Mouse (Mus musculus): ENCODE data around the gene Rnf43. TPM values are rescaled to one million over a fixed set of nuclear protein-coding genes. Genes with fewer than 3 reads are reported as not detected.

Gene Rnf43
- polyA plus RNA-seq, 1 experiment from 2014 or later, result 4.2 TPM

DNA sequence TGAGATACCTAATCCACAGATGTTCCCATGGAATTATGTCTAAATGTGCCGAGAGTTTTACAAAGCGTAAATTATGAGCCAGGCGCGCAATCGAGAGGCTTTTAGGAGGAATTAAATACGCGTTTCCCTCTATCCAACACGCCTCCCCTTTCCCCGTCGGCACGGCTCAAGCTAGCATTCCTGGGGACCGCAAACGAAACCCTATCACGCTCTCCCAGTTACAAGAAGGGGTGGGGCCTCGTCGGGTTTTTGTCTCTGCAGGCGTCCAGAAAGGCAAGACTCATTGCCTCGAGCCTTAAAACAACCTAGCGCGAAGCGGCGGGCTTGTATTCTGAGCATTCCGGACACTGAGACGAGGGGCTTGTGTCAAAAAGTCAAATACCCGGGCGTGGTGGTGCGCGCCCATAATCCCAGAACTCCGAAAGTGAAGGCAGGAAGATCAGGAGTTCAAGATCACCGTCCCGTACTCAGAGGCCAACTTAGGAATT, 74.2 kb downstream of the Rnf43 start:
- Histone ChIP-seq H3K4me3 (peak overlapping the region; percentile 85), H3K27me3 (no peaks in the 10 kb centered on the region), H3K4me1 (peaks cover 19% of the 10 kb centered on the region), H3K36me3 (peaks cover 17% of the 10 kb centered on the region), H3K9ac (peak overlapping the region; percentile 74), H3K4me2 (replicated peaks) (peak overlapping the region; percentile 95), H3K27ac (peak overlapping the region; percentile 90), H3K9me3 (no peaks in the 10 kb centered on the region)
- ATAC-seq (ENCODE audit: low FRiP score, low read depth), result peak; percentile 86
- WGBS, result under 1% methylated on average over 31 of the region's 31 CpGs

GRCm38 (mm10) chr11:87737175-87737740, 74.7 kb downstream of the Rnf43 start, which contains the start of gene Supt4a:
Gene Supt4a, plus strand, starts transcription at chr11:87737552.
- Histone ChIP-seq H3K9me3 (no peaks in the 10 kb centered on the region), H3K4me2 (replicated peaks) (peak within 1 kb of the TSS; percentile 95), H3K27ac (peak within 1 kb of the TSS; percentile 90), H3K4me1 (peaks cover 19% of the 10 kb centered on the region), H3K36me3 (peaks cover 23% of the 10 kb centered on the region), H3K27me3 (no peaks in the 10 kb centered on the region), H3K4me3 (peak within 1 kb of the TSS; percentile 85), H3K9ac (peak within 1 kb of the TSS; percentile 88)
- ATAC-seq (ENCODE audit: low FRiP score, low read depth), result peak; percentile 93
- under 1% methylated on average over 46 of the region's 57 CpGs for WGBS

GRCm38 (mm10) chr11:87743691-87744090, 81.2 kb downstream of the Rnf43 start:
- ATAC-seq (ENCODE audit: low FRiP score, low read depth), result no peak
- 0 out of 2 replicates have a peak, but pooled peaks cover under 1% of the 10 kb centered on the region for H3K27me3 ChIP-seq
- 98% methylated on average over 3 of the region's 3 CpGs for WGBS

GRCm38 (mm10) chr11:87744964-87745363, 82.4 kb downstream of the Rnf43 start:
- ATAC-seq (ENCODE audit: low FRiP score, low read depth), result no peak
- H3K36me3 ChIP-seq, result peaks cover 48% of the 10 kb centered on the region
- WGBS, result 75% methylated on average over 4 of the region's 4 CpGs

More at GRCm38 (mm10) chr11:87743691-87744090, 81.2 kb downstream of the Rnf43 start:
- no peak overlapping the region for H3K4me2 ChIP-seq (replicated peaks)
- H3K9me3 ChIP-seq, result no peaks in the 10 kb centered on the region
- H3K4me3 ChIP-seq, result no peak overlapping the region
- no peak overlapping the region for H3K9ac ChIP-seq
- H3K4me1 ChIP-seq, result peaks cover 4% of the 10 kb centered on the region; the same call in 1 of the 2 replicates
- peaks cover 56% of the 10 kb centered on the region for H3K36me3 ChIP-seq
- no peak overlapping the region for H3K27ac ChIP-seq

GRCm38 (mm10) chr11:87745632-87746555, 83.4 kb downstream of the Rnf43 start:
- 84% methylated on average over 9 of the region's 9 CpGs for WGBS
- Histone ChIP-seq H3K27me3 (0 out of 2 replicates have a peak, but pooled peaks cover 5% of the 10 kb centered on the region), H3K4me2 (replicated peaks) (no peak overlapping the region), H3K4me3 (no peak overlapping the region), H3K9me3 (no peaks in the 10 kb centered on the region), H3K36me3 (peaks cover 41% of the 10 kb centered on the region), H3K4me1 (peaks cover 12% of the 10 kb centered on the region), H3K9ac (no peak overlapping the region), H3K27ac (no peak overlapping the region)
- no peak for ATAC-seq (ENCODE audit: low FRiP score, low read depth)

More at GRCm38 (mm10) chr11:87744964-87745363, 82.4 kb downstream of the Rnf43 start:
- no peak overlapping the region for H3K4me2 ChIP-seq (replicated peaks)
- no peak overlapping the region for H3K9ac ChIP-seq
- H3K27ac ChIP-seq, result no peak overlapping the region
- no peak overlapping the region for H3K4me3 ChIP-seq
- H3K9me3 ChIP-seq, result no peaks in the 10 kb centered on the region
- peaks cover 12% of the 10 kb centered on the region for H3K4me1 ChIP-seq
- H3K27me3 ChIP-seq, result 0 out of 2 replicates have a peak, but pooled peaks cover 5% of the 10 kb centered on the region

DNA sequence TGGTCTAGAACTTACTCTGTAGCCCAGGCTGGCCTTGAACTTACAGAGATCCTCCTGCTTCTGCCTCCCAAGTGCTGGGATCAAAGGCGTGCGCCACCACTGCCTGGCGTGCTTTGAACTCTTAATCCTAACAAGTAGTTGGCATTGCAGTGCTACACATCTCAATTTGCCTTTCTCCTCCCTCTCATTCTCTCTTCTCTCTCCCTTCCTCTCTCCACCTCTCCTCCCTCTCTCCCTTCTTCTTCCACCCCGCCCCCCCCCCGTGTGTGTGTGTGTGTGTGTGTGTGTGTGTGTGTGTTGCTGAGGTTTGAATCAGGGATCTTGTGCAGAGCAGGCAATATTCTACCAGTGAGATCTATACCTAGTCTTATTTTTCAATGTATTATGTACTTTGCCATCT, 84.8 kb downstream of the Rnf43 start:
- Histone ChIP-seq H3K27ac (no peak overlapping the region), H3K9ac (no peak overlapping the region), H3K4me3 (no peak overlapping the region), H3K4me2 (replicated peaks) (no peak overlapping the region), H3K4me1 (peaks cover 12% of the 10 kb centered on the region), H3K36me3 (peaks cover 33% of the 10 kb centered on the region), H3K9me3 (no peaks in the 10 kb centered on the region), H3K27me3 (0 out of 2 replicates have a peak, but pooled peaks cover 5% of the 10 kb centered on the region)
- no peak for ATAC-seq (ENCODE audit: low FRiP score, low read depth)
- 84% methylated on average over 5 of the region's 5 CpGs for WGBS

GRCm38 (mm10) chr11:87747716-87748115, 85.2 kb downstream of the Rnf43 start:
- H3K27ac ChIP-seq, result no peak overlapping the region
- no peak for ATAC-seq (ENCODE audit: low FRiP score, low read depth)
- WGBS, result 87% methylated on average over 7 of the region's 7 CpGs
- H3K4me3 ChIP-seq, result no peak overlapping the region
- peaks cover 28% of the 10 kb centered on the region for H3K36me3 ChIP-seq
- H3K9me3 ChIP-seq, result no peaks in the 10 kb centered on the region
- peaks cover 12% of the 10 kb centered on the region for H3K4me1 ChIP-seq
- H3K27me3 ChIP-seq, result 0 out of 2 replicates have a peak, but pooled peaks cover 5% of the 10 kb centered on the region
- no peak overlapping the region for H3K9ac ChIP-seq
- H3K4me2 ChIP-seq (replicated peaks), result no peak overlapping the region

DNA sequence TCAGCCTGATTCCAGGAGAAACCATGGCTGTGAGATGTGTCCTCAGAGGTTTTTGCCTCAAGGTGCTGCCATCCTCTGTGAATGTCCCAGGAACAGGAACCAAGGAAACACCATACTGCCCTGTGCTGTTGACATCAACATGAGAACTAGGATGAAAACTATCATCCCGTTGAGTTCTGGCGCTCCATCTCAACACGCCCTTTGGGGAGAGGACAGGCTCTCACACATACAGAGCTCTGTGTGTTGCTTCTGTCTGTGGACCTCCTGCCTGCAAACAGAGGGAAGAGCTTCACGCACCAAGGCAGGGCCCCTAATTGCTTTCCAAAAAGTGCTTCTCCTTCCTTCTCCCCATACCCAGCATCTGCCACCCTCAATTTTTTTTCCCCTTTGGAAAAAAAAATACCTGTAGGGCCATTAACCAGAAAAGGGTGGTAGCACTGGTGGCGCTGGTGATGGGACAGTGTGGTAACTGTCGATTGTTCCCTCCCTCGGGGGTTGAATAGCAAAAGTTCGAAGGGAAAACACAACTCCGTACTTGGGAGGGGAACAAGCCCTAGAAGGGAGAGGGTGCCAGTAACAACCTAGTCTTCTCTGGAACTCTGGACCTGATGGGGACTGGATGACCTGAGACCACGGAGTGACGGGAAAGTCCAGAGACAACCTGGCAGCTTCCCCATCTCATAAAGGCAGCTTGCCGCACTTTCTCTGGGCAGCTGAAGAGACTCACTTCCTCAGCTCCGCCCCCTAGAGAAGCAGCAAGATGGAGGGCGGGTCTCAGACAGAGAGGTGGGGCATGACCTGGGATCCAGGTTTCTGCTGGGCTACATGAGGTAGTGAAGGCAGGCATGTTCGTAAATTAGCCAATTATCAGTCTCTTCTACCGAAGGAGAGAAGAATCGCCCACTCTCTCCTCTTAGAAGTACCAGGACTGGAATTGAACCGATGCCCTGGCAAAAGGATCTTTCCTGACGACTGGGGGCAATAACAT, 85.9 kb downstream of the Rnf43 start:
- no peak overlapping the region for H3K9ac ChIP-seq
- H3K36me3 ChIP-seq, result peaks cover 23% of the 10 kb centered on the region
- H3K4me2 ChIP-seq (replicated peaks), result peak overlapping the region; percentile 44
- no peaks in the 10 kb centered on the region for H3K9me3 ChIP-seq
- ATAC-seq (ENCODE audit: low FRiP score, low read depth), result no peak
- WGBS, result 30% methylated on average over 19 of the region's 19 CpGs
- H3K4me3 ChIP-seq, result peak overlapping the region; percentile 10; the same call in 1 of the 2 replicates
- H3K4me1 ChIP-seq, result peaks cover 12% of the 10 kb centered on the region
- no peak overlapping the region for H3K27ac ChIP-seq
- H3K27me3 ChIP-seq, result 0 out of 2 replicates have a peak, but pooled peaks cover 5% of the 10 kb centered on the region

GRCm38 (mm10) chr11:87749192-87750042, 86.9 kb downstream of the Rnf43 start:
- no peak overlapping the region for H3K9ac ChIP-seq
- 37% methylated on average over 18 of the region's 18 CpGs for WGBS

DNA sequence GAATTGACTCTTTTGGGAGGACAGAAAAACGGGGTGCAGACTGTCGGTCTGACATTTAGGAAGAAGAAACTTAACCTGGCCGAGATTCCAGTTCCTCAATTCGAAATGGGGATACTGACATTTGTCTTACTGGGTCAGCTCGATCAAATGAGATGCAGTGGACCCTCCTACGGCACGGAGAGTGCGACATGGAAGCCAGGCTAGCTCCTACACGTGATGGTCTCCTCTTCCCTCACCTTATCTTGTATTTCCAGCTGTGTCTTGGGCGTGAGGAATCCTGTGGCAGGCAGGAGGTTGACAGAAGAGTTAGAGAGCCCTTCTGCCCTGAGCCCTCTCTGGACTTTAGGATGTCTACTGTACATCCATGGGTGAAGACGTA, 87.5 kb downstream of the Rnf43 start:
- no peak overlapping the region for H3K9ac ChIP-seq
- H3K4me3 ChIP-seq, result no peak overlapping the region
- ATAC-seq (ENCODE audit: low FRiP score, low read depth), result no peak
- no peak overlapping the region for H3K27ac ChIP-seq
- WGBS, result 81% methylated on average over 11 of the region's 11 CpGs
- no peaks in the 10 kb centered on the region for H3K9me3 ChIP-seq
- peaks cover 7% of the 10 kb centered on the region for H3K36me3 ChIP-seq
- no peak overlapping the region for H3K4me2 ChIP-seq (replicated peaks)
- H3K27me3 ChIP-seq, result 0 out of 2 replicates have a peak, but pooled peaks cover 5% of the 10 kb centered on the region
- peaks cover 12% of the 10 kb centered on the region for H3K4me1 ChIP-seq

More at GRCm38 (mm10) chr11:87749192-87750042, 86.9 kb downstream of the Rnf43 start:
- Histone ChIP-seq H3K9me3 (no peaks in the 10 kb centered on the region), H3K4me2 (replicated peaks) (peak overlapping the region; percentile 44), H3K27me3 (0 out of 2 replicates have a peak, but pooled peaks cover 5% of the 10 kb centered on the region), H3K4me1 (peaks cover 12% of the 10 kb centered on the region), H3K36me3 (peaks cover 13% of the 10 kb centered on the region), H3K4me3 (no peak overlapping the region), H3K27ac (no peak overlapping the region)
- ATAC-seq (ENCODE audit: low FRiP score, low read depth), result no peak

All from limb, embryonic 13.5 days (tissue).